20 mouse cellular contexts compared by ENCODE assay signal in the genomic region with DNA sequence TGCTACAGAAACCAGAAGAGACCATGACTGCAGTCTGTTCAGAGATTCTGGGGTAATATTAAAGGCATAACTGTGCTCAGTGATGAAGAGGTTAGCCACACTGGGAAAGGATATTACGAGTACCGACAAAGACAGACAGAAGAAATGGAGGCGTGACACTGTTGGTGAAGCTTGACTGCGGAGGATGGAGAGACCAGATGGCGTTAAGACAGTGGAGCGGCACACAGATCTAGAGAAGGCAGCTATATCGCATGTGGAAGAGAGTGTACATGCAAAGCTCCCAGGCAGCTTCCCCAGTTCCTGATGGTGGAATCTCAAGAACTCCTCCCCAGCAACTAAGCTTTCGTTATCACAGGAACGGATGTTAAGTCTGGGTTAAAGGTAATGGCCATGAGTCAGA.
DNase-seq lines count a peak whose midpoint lies in the region; ATAC-seq and TF ChIP-seq lines count a peak whose summit lies in the region.
"Had no signal": no experiment of that assay in that cellular context is flagged by ENCODE, and none has a peak within 500 bp of the region (broad histone marks: within the 10 kb centered on the region; RNA-seq: fewer than 3 reads in every experiment).

No protein-coding gene starts in this region.

- no peak overlapping the region for H3K9ac ChIP-seq in hindbrain, embryonic 14.5 days
- no peak overlapping the region for H3K9ac ChIP-seq in hindbrain, embryonic 16.5 days (ENCODE audit: low read depth, low read length)
- H3K9ac ChIP-seq in kidney, embryonic 16.5 days (replicated peaks; ENCODE audit: low read length), result no peak overlapping the region
- H3K9ac ChIP-seq: embryonic facial prominence, embryonic 12.5 days; forebrain, postnatal 0 days; liver, postnatal 0 days had no signal

- H3K27me3 ChIP-seq in hindbrain, embryonic 14.5 days (ENCODE audit: control insufficient read depth, insufficient read depth, low read length), result no peaks in the 10 kb centered on the region
- no peaks in the 10 kb centered on the region for H3K27me3 ChIP-seq in hindbrain, embryonic 16.5 days (replicated peaks; ENCODE audit: control insufficient read depth, insufficient read depth, low read length)
- H3K27me3 ChIP-seq in kidney, embryonic 16.5 days (ENCODE audit: insufficient read depth, low read length), result no peaks in the 10 kb centered on the region; the same call in 1 of the 2 replicates
- H3K27me3 ChIP-seq: embryonic facial prominence, embryonic 12.5 days; megakaryocyte, embryonic 14.5 days had no signal

- H3K4me3 ChIP-seq in hindbrain, embryonic 14.5 days (replicated peaks; ENCODE audit: low read length), result no peak overlapping the region
- H3K4me3 ChIP-seq in hindbrain, embryonic 16.5 days (ENCODE audit: low read length), result no peak overlapping the region
- no peak overlapping the region for H3K4me3 ChIP-seq in left cerebral cortex, adult 2 months
- H3K4me3 ChIP-seq in kidney, embryonic 16.5 days (ENCODE audit: low read length), result no peak overlapping the region
- H3K4me3 ChIP-seq: embryonic facial prominence, embryonic 12.5 days; megakaryocyte, embryonic 14.5 days had no signal

- intact Hi-C loops in left cerebral cortex, adult 2 months (cut with DNase I), result no loop called here

- WGBS in hindbrain, embryonic 14.5 days, result 87% methylated on average over 9 of the region's 9 CpGs
- WGBS in hindbrain, embryonic 16.5 days, result 88% methylated on average over 9 of the region's 9 CpGs
- 86% methylated on average over 9 of the region's 9 CpGs for WGBS in kidney, embryonic 16.5 days

- no peak for DNase-seq in hindbrain, embryonic 14.5 days (ENCODE audit: low spot score)
- DNase-seq in right cerebral cortex, adult 2 months (ENCODE audit: low spot score in 2 of 2), result peak; percentile 71 to 76
- no peak for DNase-seq in right cerebral cortex, postnatal 4 days
- no peak for DNase-seq in left cerebral cortex, adult 2 months (ENCODE audit: extremely low spot score in 1 of 2, low spot score in 2 of 2)
- peak; percentile 85 for DNase-seq in telencephalon, adult 2 months (ENCODE audit: low read depth, low spot score)
- no peak for DNase-seq in natural killer cell, adult 2 months (ENCODE audit: low spot score in 2 of 2)
- DNase-seq: cerebellum, adult 18-20 months; forebrain, postnatal 0 days; gastrocnemius, postnatal 36 days; liver; liver, postnatal 0 days; lung, postnatal 14 days; thymus, adult 2 months had no signal

- 0 out of 2 replicates have a peak overlapping the region, but pooled peaks have one; percentile 5 for H3K27ac ChIP-seq in hindbrain, embryonic 14.5 days
- no peak overlapping the region for H3K27ac ChIP-seq in hindbrain, embryonic 16.5 days (ENCODE audit: low read depth, low read length)
- H3K27ac ChIP-seq in left cerebral cortex, adult 2 months, result peak overlapping the region; percentile 20
- H3K27ac ChIP-seq in kidney, embryonic 16.5 days (ENCODE audit: low read length), result no peak overlapping the region
- H3K27ac ChIP-seq: embryonic facial prominence, embryonic 12.5 days; kidney, postnatal 0 days had no signal

- TF ChIP-seq CTCF in left cerebral cortex, adult 2 months (IDR thresholded peaks at IDR 0.05), result no peak

- no peak for ATAC-seq in hindbrain, embryonic 14.5 days (ENCODE audit: low FRiP score)
- ATAC-seq in hindbrain, embryonic 16.5 days, result no peak
- ATAC-seq in kidney, embryonic 16.5 days (ENCODE audit: low FRiP score, low TSS enrichment), result no peak
- ATAC-seq: forebrain, postnatal 0 days; intestine, embryonic 16.5 days; liver, postnatal 0 days had no signal

- peaks cover 15% of the 10 kb centered on the region for H3K4me1 ChIP-seq in hindbrain, embryonic 14.5 days (replicated peaks; ENCODE audit: control insufficient read depth, insufficient read depth, low read length)
- peaks cover 17% of the 10 kb centered on the region for H3K4me1 ChIP-seq in hindbrain, embryonic 16.5 days (ENCODE audit: control insufficient read depth, insufficient read depth, low read depth, low read length)
- no peaks in the 10 kb centered on the region for H3K4me1 ChIP-seq in kidney, embryonic 16.5 days (ENCODE audit: insufficient read depth, low read length)

- peaks cover 47% of the 10 kb centered on the region for H3K36me3 ChIP-seq in hindbrain, embryonic 14.5 days (replicated peaks; ENCODE audit: control insufficient read depth, insufficient read depth)
- H3K36me3 ChIP-seq in hindbrain, embryonic 16.5 days (ENCODE audit: control insufficient read depth, insufficient read depth, low read length), result peaks cover 14% of the 10 kb centered on the region
- H3K36me3 ChIP-seq in kidney, embryonic 16.5 days (ENCODE audit: insufficient read depth, low read length), result no peaks in the 10 kb centered on the region
- H3K36me3 ChIP-seq: G1E had no signal

- no peaks in the 10 kb centered on the region for H3K9me3 ChIP-seq in hindbrain, embryonic 14.5 days (ENCODE audit: control insufficient read depth, low read length)
- H3K9me3 ChIP-seq in hindbrain, embryonic 16.5 days (ENCODE audit: control insufficient read depth, low read length), result no peaks in the 10 kb centered on the region
- H3K9me3 ChIP-seq in kidney, embryonic 16.5 days (ENCODE audit: low read length), result no peaks in the 10 kb centered on the region
- H3K9me3 ChIP-seq: embryonic facial prominence, embryonic 12.5 days; G1E; megakaryocyte, embryonic 14.5 days had no signal

- H3K4me2 ChIP-seq in hindbrain, embryonic 14.5 days (replicated peaks), result no peak overlapping the region
- H3K4me2 ChIP-seq in hindbrain, embryonic 16.5 days (ENCODE audit: low read length), result no peak overlapping the region
- H3K4me2 ChIP-seq in kidney, embryonic 16.5 days (replicated peaks; ENCODE audit: low read depth, low read length), result no peak overlapping the region
- H3K4me2 ChIP-seq: embryonic facial prominence, embryonic 12.5 days had no signal

Comparison
In these comparisons a context has a peak if more than half of its experiments do, and no peak if none do; other contexts are left out.
1. DNase-seq: peak in right cerebral cortex, adult 2 months (2 of 2) and telencephalon, adult 2 months (single experiment); none in hindbrain, embryonic 14.5 days (single experiment), right cerebral cortex, postnatal 4 days (single experiment), left cerebral cortex, adult 2 months (0 of 2) and natural killer cell, adult 2 months (0 of 2).
2. H3K27ac ChIP-seq: peak in hindbrain, embryonic 14.5 days (single experiment) and left cerebral cortex, adult 2 months (single experiment); none in hindbrain, embryonic 16.5 days (single experiment) and kidney, embryonic 16.5 days (single experiment).